Mouse (Mus musculus) testis, adult 2 months (tissue): Measurements from ENCODE around the gene Zmiz2.

Source experiments
- CTCF ChIP-seq: fragments of 200-500 bp; IDR thresholded peaks from 2 replicates; pipeline ENCODE4 v1.5.1; 2012; ENCODE audit warnings: low read depth, mild to moderate bottlenecking, inconsistent platforms, low read length, moderate library complexity; ENCODE audit not compliant: control insufficient read depth, insufficient read depth, insufficient replicate concordance
- POLR2A ChIP-seq: fragments of 200-500 bp; IDR thresholded peaks from 2 replicates; pipeline ENCODE4 v1.6.1; 2012; ENCODE audit warnings: low read depth, mild to moderate bottlenecking, inconsistent platforms, low read length, moderate library complexity; ENCODE audit not compliant: control insufficient read depth

DNA sequence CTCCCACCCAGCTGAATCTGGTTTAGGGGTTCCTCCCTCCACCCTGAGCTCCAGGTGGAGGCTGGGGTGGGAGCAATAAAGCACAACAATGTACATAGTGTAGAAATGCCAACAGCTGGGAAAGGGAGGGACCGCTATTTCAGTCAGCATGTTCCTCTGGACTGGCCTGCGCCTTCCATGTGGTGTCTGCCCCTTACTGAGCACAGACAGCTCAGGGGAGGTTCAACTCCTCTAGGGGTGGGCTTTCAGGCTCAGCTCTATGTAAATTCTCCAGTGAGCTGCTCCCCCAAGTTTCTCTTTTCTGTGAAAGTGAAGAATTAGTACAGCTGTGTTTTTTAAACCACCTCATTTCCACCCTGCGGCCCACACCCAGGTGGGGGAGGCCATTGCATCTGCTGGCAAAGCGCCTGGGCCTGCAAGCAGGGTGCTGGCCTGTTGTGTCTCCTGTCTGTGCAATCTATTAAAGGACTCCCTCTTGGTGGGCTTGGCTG is 16.8 kb downstream of the Zmiz2 start:
- TF ChIP-seq CTCF, result no peak
- TF ChIP-seq POLR2A, result no peak
